Mouse (Mus musculus) hindbrain, embryonic 12.5 days (tissue): Measurements from ENCODE around the gene Diras1. TPM values are rescaled to one million over a fixed set of nuclear protein-coding genes. Genes with fewer than 3 reads are reported as not detected.

Source experiments
- ATAC-seq: fragments of 200-750 bp; cut with Nextera tagmentation; 2 replicates; pipeline ENCODE4 v1.8.0; 2017; ENCODE audit warnings: moderate TSS enrichment; ENCODE audit not compliant: low FRiP score
- H3K27ac ChIP-seq: fragments of 300-500 bp; sonication (generic); 2 replicates; pipeline ENCODE4 v1.5.1; 2016; ENCODE audit warnings: mild to moderate bottlenecking
- H3K27me3 ChIP-seq: fragments of 300-500 bp; sonication (generic); 2 replicates; pipeline ENCODE4 v1.6.1; 2016; ENCODE audit warnings: mild to moderate bottlenecking
- H3K36me3 ChIP-seq: fragments of 300-500 bp; sonication (generic); 2 replicates; pipeline ENCODE4 v1.6.1; 2016; ENCODE audit warnings: mild to moderate bottlenecking
- H3K4me1 ChIP-seq: fragments of 300-500 bp; sonication (generic); 2 replicates; pipeline ENCODE4 v1.6.1; 2016
- H3K4me2 ChIP-seq: fragments of 300-500 bp; sonication (generic); replicated peaks from 2 replicates; pipeline ENCODE4 v1.6.1; 2016; ENCODE audit warnings: mild to moderate bottlenecking
- H3K4me3 ChIP-seq: fragments of 300-500 bp; sonication (generic); 2 replicates; pipeline ENCODE4 v1.5.1; 2016; ENCODE audit warnings: mild to moderate bottlenecking
- H3K9ac ChIP-seq: fragments of 300-500 bp; sonication (generic); 2 replicates; pipeline ENCODE4 v1.6.1; 2016; ENCODE audit warnings: mild to moderate bottlenecking, moderate library complexity
- H3K9me3 ChIP-seq: fragments of 300-500 bp; sonication (generic); replicated peaks from 2 replicates; pipeline ENCODE4 v1.6.1; 2016; ENCODE audit warnings: mild to moderate bottlenecking
- WGBS: fragments of 180-500 bp; shearing (Covaris S2); methylation state at CpG from one replicate; pipeline ENCODE4 v1.1.7; 2016; 5-methylcytosine and 5-hydroxymethylcytosine counted together
- polyA plus RNA-seq: library from polyadenylated mRNA; unstranded; fragments of >200 nt; fragmentation: Nextera tagmentation; extraction: Ambion mirVana; gene quantifications from 2 replicates; pipeline ENCODE4 v1.2.1, GENCODE M21; 2016

The Diras1 gene
- polyA plus RNA-seq, 1 experiment from 2014 or later, result 16.4 TPM

GRCm38 (mm10) chr10:80981564-80982112 is 43.8 kb downstream of the Diras1 start:
- no peak overlapping the region for H3K9ac ChIP-seq
- no peak for ATAC-seq
- peaks cover 9% of the 10 kb centered on the region for H3K4me1 ChIP-seq
- 60% methylated on average over 7 of the region's 7 CpGs for WGBS
- H3K4me2 ChIP-seq, result no peak overlapping the region
- H3K4me3 ChIP-seq, result no peak overlapping the region
- H3K27me3 ChIP-seq, result peaks cover 31% of the 10 kb centered on the region
- no peaks in the 10 kb centered on the region for H3K36me3 ChIP-seq
- H3K27ac ChIP-seq, result no peak overlapping the region
- H3K9me3 ChIP-seq, result no peaks in the 10 kb centered on the region

GRCm38 (mm10) chr10:80975478-80975877 is 50.0 kb downstream of the Diras1 start:
- no peak overlapping the region for H3K9ac ChIP-seq
- no peaks in the 10 kb centered on the region for H3K36me3 ChIP-seq
- H3K9me3 ChIP-seq, result peaks cover 5% of the 10 kb centered on the region
- no peak overlapping the region for H3K4me3 ChIP-seq
- no peak overlapping the region for H3K27ac ChIP-seq
- peaks cover 7% of the 10 kb centered on the region for H3K4me1 ChIP-seq
- no peak overlapping the region for H3K4me2 ChIP-seq
- H3K27me3 ChIP-seq, result no peaks in the 10 kb centered on the region
- ATAC-seq, result no peak
- WGBS, result 88% methylated on average over 11 of the region's 11 CpGs

- Histone ChIP-seq H3K4me2 (no peak overlapping the region), H3K9me3 (peaks cover 5% of the 10 kb centered on the region), H3K27ac (no peak overlapping the region), H3K27me3 (no peaks in the 10 kb centered on the region), H3K4me1 (peaks cover 7% of the 10 kb centered on the region), H3K4me3 (no peak overlapping the region), H3K9ac (peak overlapping the region; percentile 4; the same call in 1 of the 2 replicates), H3K36me3 (no peaks in the 10 kb centered on the region)
- WGBS, result 71% methylated on average over 1 of the region's 1 CpGs
- ATAC-seq, result no peak
Observed at GRCm38 (mm10) chr10:80973722-80974121, 51.7 kb downstream of the Diras1 start.

- Histone ChIP-seq H3K4me3 (no peak overlapping the region), H3K4me1 (peaks cover 9% of the 10 kb centered on the region), H3K9me3 (peaks cover 5% of the 10 kb centered on the region), H3K9ac (no peak overlapping the region), H3K27me3 (no peaks in the 10 kb centered on the region), H3K36me3 (no peaks in the 10 kb centered on the region), H3K27ac (no peak overlapping the region), H3K4me2 (no peak overlapping the region)
- no peak for ATAC-seq
- WGBS, result 63% methylated on average over 11 of the region's 11 CpGs
Observed at GRCm38 (mm10) chr10:80972071-80972987, 53.1 kb downstream of the Diras1 start.

GRCm38 (mm10) chr10:80971533-80971932 is 53.9 kb downstream of the Diras1 start:
- Histone ChIP-seq H3K27me3 (no peaks in the 10 kb centered on the region), H3K4me3 (no peak overlapping the region), H3K27ac (no peak overlapping the region), H3K4me1 (peaks cover 14% of the 10 kb centered on the region), H3K9me3 (peaks cover 5% of the 10 kb centered on the region), H3K4me2 (no peak overlapping the region), H3K36me3 (no peaks in the 10 kb centered on the region), H3K9ac (no peak overlapping the region)
- no peak for ATAC-seq
- WGBS, result 81% methylated on average over 15 of the region's 15 CpGs

GRCm38 (mm10) chr10:80970159-80970558 is 55.3 kb downstream of the Diras1 start:
- WGBS, result 87% methylated on average over 8 of the region's 8 CpGs
- no peaks in the 10 kb centered on the region for H3K36me3 ChIP-seq
- H3K4me1 ChIP-seq, result peaks cover 14% of the 10 kb centered on the region
- peaks cover 5% of the 10 kb centered on the region for H3K9me3 ChIP-seq
- no peak overlapping the region for H3K4me3 ChIP-seq
- no peak overlapping the region for H3K27ac ChIP-seq
- H3K9ac ChIP-seq, result no peak overlapping the region
- ATAC-seq, result no peak
- no peak overlapping the region for H3K4me2 ChIP-seq
- no peaks in the 10 kb centered on the region for H3K27me3 ChIP-seq

Other genes with a start within 250 kb of the Diras1 start
- gene Sf3a2, start 227.5 kb downstream of the Diras1 start, polyA plus RNA-seq, result 65.3 and 71.8 TPM in 2 replicates
- 139 TPM in 2 replicates for gene Plekhj1, start 227.0 kb downstream of the Diras1 start, polyA plus RNA-seq
- gene Amh, start 220.4 kb downstream of the Diras1 start, polyA plus RNA-seq, result not detected in 2 replicates
- gene Jsrp1, start 212.2 kb downstream of the Diras1 start, polyA plus RNA-seq, result 0.83 and 1.7 TPM in 2 replicates
- 1,255 and 1,389 TPM in 2 replicates for gene Oaz1, start 199.0 kb downstream of the Diras1 start, polyA plus RNA-seq
- gene Lingo3, start 181.6 kb downstream of the Diras1 start, polyA plus RNA-seq, result 0.74 and 0.94 TPM in 2 replicates
- 214 and 250 TPM in 2 replicates for gene Lsm7, start 170.5 kb downstream of the Diras1 start, polyA plus RNA-seq
- gene Sppl2b, start 170.4 kb downstream of the Diras1 start, polyA plus RNA-seq, result 56.6 and 58.8 TPM in 2 replicates
- 0.08 TPM in 2 replicates for gene Tmprss9, start 153.8 kb downstream of the Diras1 start, polyA plus RNA-seq
- gene Timm13, start 124.7 kb downstream of the Diras1 start, polyA plus RNA-seq, result 271 and 305 TPM in 2 replicates
- gene Lmnb2, start 107.4 kb downstream of the Diras1 start, polyA plus RNA-seq, result 56.8 and 57.9 TPM in 2 replicates
- gene Gadd45b, start 95.6 kb downstream of the Diras1 start, polyA plus RNA-seq, result 11.8 and 15.8 TPM in 2 replicates
- 10.1 and 10.7 TPM in 2 replicates for gene Gng7, start 10.7 kb downstream of the Diras1 start, polyA plus RNA-seq
- 33.8 and 37.0 TPM in 2 replicates for gene Slc39a3, start 11.8 kb upstream of the Diras1 start, polyA plus RNA-seq
- gene Sgta, start 34.5 kb upstream of the Diras1 start, polyA plus RNA-seq, result 259 and 269 TPM in 2 replicates
- gene Thop1, start 44.4 kb upstream of the Diras1 start, polyA plus RNA-seq, result 57.5 and 58.0 TPM in 2 replicates
- gene Creb3l3, start 73.2 kb upstream of the Diras1 start, polyA plus RNA-seq, result 0.12 and 0.46 TPM in 2 replicates
- gene Map2k2, start 80.3 kb upstream of the Diras1 start, polyA plus RNA-seq, result 223 and 232 TPM in 2 replicates
- gene Zbtb7a, start 109.6 kb upstream of the Diras1 start, polyA plus RNA-seq, result 17.7 and 18.2 TPM in 2 replicates
- 56.7 and 59.2 TPM in 2 replicates for gene Pias4, start 142.3 kb upstream of the Diras1 start, polyA plus RNA-seq
- 539 TPM in 2 replicates for gene Eef2, start 151.0 kb upstream of the Diras1 start, polyA plus RNA-seq
- 86.4 and 94.5 TPM in 2 replicates for gene Dapk3, start 157.3 kb upstream of the Diras1 start, polyA plus RNA-seq
- gene 4930442H23Rik, start 158.2 kb upstream of the Diras1 start, polyA plus RNA-seq, result not detected in 2 replicates
- gene Nmrk2, start 176.4 kb upstream of the Diras1 start, polyA plus RNA-seq, result not detected in 2 replicates
- 33.7 and 36.8 TPM in 2 replicates for gene Atcay, start 205.2 kb upstream of the Diras1 start, polyA plus RNA-seq
- gene Zfr2, start 207.5 kb upstream of the Diras1 start, polyA plus RNA-seq, result 14.0 and 15.6 TPM in 2 replicates
- gene Matk, start 227.3 kb upstream of the Diras1 start, polyA plus RNA-seq, result 6.3 and 6.8 TPM in 2 replicates
- gene Mrpl54, start 241.3 kb upstream of the Diras1 start, polyA plus RNA-seq, result 142 and 155 TPM in 2 replicates
- gene Apba3, start 241.3 kb upstream of the Diras1 start, polyA plus RNA-seq, result 36.9 and 38.1 TPM in 2 replicates